Mouse (Mus musculus): ENCODE measurements around the gene Amigo3. TPM values are rescaled to one million over a fixed set of nuclear protein-coding genes. Genes with fewer than 3 reads are reported as not detected.
"Not testable (repeated sequence)": the region's sequence is repeated elsewhere in the genome, so short reads cannot be mapped to it uniquely, and the experiment has no call there.

The Amigo3 gene
- total RNA-seq (2021) = 1 to 10 TPM; 2.6 to 3.6 TPM
- long read RNA-seq, experiment 1, transcript Amigo3-201 (1 exons, 2,543 nt) = major isoform, 13 of 13 reads
- long read RNA-seq, experiment 1, partial matches to known transcripts = 0 of 13 reads
- long read RNA-seq, experiment 1, other reads (novel, unspliced or antisense) = 0 of 13 reads
- long read RNA-seq, experiment 2, partial matches to known transcripts = 0 of 1 reads
- long read RNA-seq, experiment 2, other reads (novel, unspliced or antisense) = 0 of 1 reads

DNA sequence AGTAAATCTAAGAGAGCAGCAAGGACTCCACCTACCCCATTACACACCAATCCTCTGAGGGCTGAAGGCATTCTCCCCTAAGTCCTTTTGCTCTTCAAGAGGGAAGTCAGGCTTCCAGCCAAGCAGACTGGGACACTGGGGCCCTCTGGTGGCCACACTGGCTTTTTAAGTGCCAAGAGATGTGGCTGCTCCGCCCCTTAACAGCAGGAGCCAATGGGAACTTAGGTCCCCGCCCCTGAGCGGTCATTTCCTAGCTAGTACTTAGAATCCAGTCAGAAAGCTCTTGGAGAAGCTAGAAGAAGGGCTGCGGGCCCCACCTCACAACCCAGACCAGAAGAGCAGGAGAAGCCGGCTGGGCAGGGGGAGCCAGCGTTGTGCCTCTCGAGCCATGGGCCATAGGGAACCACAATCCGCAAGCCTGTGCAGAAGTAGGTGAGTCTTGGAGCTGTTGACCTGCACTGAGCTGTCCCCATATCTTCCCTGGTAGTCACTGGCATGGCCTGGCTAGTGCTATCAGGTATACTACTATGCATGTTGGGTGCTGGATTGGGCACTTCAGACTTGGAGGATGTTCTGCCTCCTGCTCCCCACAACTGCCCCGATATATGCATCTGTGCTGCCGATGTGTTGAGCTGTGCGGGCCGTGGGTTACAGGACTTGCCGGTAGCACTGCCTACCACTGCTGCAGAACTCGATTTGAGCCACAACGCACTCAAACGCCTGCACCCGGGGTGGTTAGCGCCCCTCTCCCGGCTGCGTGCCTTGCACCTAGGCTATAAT, at the start of gene Amigo3:
Amigo3 (plus strand) TSS at position 275 of the 780 bp plus-strand sequence.
- peak; percentile 97 for DNase-seq

DNA sequence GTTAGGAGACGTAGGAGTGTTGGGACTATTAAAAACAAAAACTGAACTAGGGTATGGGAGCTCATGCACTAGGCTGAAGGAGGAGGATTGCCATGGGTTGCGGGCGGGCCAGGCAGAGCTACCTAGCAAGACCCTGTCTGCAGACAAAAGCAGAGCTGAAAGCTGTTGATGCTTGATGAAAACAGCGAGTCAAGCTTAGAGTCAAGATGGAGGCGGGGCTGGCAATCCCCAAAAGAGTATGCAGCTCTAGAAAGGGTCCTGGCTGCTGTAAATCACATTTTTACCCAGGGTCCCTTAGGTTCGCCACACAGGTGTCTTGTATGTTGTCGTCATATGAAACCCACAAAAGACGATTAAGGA, 49.4 kb upstream of the Amigo3 start:
- DNase-seq = no peak

DNA sequence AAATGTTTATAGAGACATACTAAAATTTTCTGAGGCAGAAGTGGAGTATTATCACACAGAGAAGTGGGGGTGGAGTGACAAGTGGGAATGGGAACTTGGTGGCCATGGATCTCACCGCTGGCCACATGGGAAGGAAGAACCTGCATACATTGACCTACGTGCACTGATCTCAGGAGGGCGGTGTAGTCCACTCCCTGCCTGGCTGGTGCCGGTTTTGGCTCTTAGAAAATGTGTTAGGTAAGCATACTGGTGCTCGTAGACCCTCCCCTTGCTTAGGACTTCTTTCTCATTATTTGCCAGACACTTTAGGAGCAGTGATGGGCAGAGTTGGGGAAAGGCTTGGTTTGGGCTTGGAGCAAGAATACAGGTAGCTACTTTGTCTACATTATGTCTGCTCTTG, 44.9 kb upstream of the Amigo3 start:
- DNase-seq = no peak

DNA sequence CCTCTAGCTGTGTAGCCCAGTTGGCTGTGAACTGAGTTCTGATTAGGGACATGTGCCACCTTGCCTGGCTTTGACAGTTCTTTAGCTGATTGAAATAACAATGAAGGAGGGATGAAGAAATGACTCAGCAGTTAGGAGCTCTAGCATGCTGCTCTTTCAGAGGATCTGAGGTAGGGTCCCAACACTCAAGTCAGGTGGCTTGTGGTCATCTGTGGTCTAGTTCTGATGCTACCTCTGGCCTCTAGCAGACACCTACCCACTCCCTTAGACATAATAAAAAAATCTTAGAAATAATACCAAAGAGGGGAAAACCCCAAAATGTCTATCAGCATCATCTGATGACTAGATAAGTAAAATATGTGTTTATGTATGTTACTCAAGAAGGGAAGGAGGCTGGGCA, 42.6 kb upstream of the Amigo3 start:
- no peak for DNase-seq

DNA sequence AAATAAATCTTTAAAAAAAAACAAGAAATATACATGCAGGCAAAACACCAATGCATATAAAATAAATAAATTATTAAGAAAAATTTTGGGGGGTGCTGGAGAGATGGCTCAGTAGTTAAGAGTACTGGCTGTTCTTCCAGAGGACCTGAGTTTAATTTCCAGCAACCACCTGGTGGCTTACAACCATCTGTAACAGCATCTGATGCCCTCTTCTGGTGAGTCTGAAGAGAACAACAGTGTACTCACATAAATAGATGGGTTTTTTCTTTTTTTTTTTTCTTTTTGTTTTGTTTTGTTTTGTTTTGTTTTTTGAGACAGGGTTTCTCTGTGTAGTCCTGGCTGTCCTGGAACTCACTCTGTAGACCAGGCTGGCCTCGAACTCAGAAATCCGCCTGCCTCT, 39.4 kb upstream of the Amigo3 start:
- not testable (repeated sequence) for DNase-seq

DNA sequence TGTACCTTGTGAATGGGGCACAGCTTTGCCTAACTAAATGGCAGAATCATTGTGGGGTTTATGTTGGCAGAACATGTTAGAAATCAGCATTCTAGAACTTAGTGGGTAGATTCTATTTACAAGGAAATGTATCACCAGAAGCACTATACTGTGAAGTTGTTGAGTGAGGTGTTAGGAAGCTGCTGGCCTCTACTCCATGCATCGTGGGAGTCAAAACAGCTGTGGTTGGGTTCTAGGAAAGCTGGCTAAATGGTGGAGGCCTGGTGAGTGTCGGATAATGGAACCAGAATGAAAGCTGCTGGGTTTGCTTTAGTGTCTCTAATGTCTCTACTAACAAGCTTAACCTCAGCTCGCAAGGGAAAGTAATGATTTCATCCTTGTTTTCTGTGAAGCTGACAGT, 35.8 kb upstream of the Amigo3 start:
- DNase-seq = no peak

DNA sequence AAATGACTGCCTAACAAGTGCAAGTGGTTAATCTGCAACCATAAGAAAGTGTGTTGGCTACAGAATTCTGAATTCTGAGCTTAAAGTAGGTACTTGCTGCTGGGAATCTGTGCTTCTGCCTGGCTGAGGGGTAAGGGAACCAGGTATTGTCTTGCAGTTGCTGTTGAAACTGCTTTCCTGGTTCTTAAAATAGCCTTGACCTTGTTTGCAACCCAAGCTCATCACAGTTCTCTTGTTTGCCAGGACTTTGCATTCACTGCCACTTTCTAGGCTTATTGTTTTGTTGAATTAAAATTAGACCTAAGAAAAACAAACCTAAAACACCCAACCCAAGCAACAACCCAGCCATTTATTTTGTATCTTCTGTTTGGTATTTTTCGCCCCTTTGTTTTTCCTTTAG, 32.2 kb upstream of the Amigo3 start:
- no peak for DNase-seq

- no peak for DNase-seq
These were observed 29.7 kb upstream of the Amigo3 start for GRCm38 (mm10) chr9:108023216-108023615.

GRCm38 (mm10) chr9:108026584-108026983, 26.4 kb upstream of the Amigo3 start:
- DNase-seq = no peak

DNA sequence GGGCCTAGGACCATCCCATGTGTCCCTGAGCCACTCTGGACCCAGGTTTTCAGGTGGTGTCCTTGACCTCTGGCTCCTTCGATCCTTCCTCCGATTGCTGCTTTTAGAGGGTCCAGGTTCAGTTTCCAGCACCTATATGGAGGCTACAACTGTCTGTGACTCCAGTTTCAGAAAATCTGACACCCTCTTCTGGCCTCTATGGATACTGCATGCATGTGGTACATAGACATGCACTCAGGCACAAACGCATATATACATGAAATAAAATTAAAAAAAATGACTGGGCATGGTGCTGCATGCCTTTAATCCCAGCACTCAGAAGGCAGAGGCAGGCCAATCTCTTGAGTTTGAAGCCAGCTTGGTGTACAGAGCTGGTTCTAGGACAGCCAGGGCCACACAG, 25.1 kb upstream of the Amigo3 start:
- no peak for DNase-seq

GRCm38 (mm10) chr9:108032126-108032525, 20.8 kb upstream of the Amigo3 start:
- DNase-seq = no peak

GRCm38 (mm10) chr9:108035331-108036156, 17.4 kb upstream of the Amigo3 start:
- DNase-seq = no peak

DNA sequence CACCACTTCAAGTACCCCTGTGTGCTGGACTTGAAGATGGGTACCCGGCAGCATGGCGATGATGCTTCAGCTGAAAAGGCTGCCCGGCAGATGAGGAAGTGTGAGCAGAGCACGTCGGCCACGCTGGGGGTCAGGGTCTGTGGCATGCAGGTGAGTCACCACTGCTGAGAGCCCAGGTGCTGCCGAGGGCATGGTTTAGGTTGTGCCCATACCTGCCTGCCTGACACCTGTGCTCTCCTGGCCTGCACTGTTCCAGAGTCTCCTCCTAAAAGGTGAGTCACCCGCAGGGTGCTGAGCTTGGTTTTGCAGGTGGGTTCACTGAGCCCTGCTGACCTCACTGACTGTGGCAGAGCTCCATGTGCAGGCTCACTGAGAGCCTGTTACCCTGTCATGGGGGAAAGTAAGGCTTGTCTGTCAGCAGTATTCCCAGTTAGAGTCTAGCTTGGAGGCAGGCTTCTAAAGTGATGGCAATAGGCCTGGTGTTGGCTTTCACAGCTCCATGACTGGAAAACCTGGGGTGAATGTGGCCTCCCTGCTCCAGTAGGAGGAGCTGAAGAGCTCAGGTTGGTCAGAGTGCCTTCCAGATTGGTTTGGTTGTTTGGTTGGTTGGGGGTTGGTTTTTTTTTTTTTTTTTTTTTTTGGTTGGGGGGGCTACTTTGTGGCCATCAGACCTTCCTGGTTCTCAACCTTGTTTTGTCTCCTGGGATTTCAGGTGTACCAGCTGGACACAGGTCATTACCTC, 8.0 kb upstream of the Amigo3 start:
- DNase-seq = peak; percentile 7

GRCm38 (mm10) chr9:108046582-108046981, 6.4 kb upstream of the Amigo3 start:
- DNase-seq = peak; percentile 6

DNA sequence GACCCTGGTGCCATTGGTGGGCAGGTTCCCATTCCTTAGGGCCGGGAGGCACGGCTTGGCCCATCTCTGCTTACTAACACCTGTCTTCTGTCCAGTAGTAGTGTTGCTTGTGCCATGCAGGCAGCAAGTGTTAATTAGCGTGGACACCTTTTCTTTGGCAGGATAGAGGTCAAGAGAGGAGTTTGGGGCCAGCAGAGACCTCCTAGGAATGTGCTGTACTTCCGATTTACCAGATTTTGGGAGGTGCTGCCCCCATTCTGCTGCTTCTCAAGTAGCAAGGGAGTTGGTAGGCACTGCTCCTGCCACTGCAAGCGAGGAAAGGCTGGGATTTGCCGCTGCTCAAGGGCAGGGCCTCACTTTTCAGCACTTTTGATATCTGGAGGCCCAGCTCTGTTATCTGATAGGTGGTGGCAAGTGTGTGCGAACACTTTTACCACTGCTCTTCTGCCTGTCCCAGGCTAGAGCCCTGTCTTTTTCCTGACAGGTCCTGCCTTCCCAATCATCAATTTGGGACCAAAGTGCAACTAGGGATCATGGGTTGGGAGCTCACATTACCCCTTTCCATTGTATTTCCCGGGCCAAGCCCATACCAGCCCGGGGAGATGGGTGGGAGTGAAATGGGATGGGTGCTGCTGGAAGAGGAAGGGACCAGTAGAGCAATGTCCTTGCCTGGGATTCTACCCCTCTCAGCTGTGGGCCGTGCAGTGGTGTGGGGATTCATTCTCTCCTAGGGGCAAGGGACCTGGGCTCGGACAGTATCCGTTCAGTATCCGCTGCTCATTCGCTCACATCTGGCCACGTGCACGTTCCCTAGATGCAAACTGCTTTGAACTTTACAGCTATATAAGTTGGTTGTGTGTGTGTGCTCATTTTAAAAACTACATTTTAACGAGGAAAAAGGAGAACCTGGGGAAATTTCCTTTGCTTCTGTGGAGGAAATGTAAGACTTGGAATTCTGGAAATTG, 5.1 kb upstream of the Amigo3 start:
- peak; percentile 11 for DNase-seq

DNA sequence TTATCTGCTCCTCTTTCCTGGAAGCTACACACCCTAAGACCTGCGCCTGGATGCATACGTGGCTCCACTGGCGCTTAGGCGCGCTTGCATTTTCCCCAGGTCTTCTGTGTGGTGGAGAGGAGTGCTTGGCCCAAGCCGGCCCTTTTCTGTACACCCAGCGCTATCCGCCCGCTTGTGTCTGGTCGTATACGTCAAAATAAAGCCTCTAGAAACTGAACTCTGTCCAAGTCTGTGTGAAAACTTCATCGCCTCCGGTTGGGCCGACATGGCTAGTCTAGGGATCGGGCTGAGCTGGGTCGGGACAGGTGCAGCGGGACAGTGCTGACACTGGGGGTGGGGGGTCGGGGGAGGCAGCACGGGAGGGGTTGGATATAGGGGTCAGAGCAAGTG, 4.4 kb upstream of the Amigo3 start:
- no peak for DNase-seq

- peak; percentile 92 for DNase-seq
These were observed 3.9 kb upstream of the Amigo3 start, which contains the start of gene Gmppb for GRCm38 (mm10) chr9:108049016-108049455. Gene Gmppb (plus strand): TSS chr9:108049242.

GRCm38 (mm10) chr9:108049561-108050251, 3.3 kb upstream of the Amigo3 start:
- no peak for DNase-seq

GRCm38 (mm10) chr9:108051184-108051930, 1.6 kb upstream of the Amigo3 start:
- peak; percentile 9 for DNase-seq

DNA sequence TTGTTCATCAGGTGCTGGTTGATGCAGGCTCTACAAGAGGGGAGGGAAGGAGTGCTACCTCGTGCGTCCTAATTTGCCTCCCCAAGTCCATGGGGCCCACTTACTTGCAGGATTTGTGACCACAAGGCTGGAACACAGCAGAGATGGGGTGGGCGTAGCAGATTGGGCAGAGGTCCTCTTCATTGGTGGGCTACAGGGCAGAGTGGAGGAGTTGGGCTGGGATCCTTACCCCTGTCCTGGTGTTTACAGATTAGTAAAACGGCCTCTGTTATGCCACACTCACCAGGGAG, 1.1 kb upstream of the Amigo3 start:
- no peak for DNase-seq

Data from gastrocnemius, postnatal 10 days (tissue).